Mouse (Mus musculus): Measurements from ENCODE around the gene Rbpms2.

GRCm38 (mm10) chr9:65680938-65681633 lies 51.6 kb downstream of the Rbpms2 start:
- TF ChIP-seq CTCF (IDR thresholded peaks at IDR 0.05; ENCODE audit: low read depth) (no peak), EP300 (IDR thresholded peaks at IDR 0.05; ENCODE audit: low read depth) (no peak)
